Mouse (Mus musculus) G1E (cell line): ENCODE data around the gene Gm26620. TPM values are rescaled to one million over a fixed set of nuclear protein-coding genes. Genes with fewer than 3 reads are reported as not detected.

Experiments used
- ATAC-seq: 2 replicates; pipeline ENCODE4 v1.8.0; 2016; ENCODE audit warnings: mild to moderate bottlenecking; ENCODE audit not compliant: insufficient number of reproducible peaks, poor library complexity, low FRiP score, severe bottlenecking; ENCODE audit errors: extremely low read depth
- DNase-seq: peaks from one replicate; pipeline ENCODE4 v3.0.0; 2012; ENCODE audit warnings: low spot score
- H3K27me3 ChIP-seq: 2 replicates; pipeline ENCODE4 v1.6.1; 2012; ENCODE audit warnings: mild to moderate bottlenecking, low read length, inconsistent platforms; ENCODE audit not compliant: insufficient read depth
- H3K36me3 ChIP-seq: replicated peaks from 2 replicates; pipeline ENCODE3; 2012; ENCODE audit warnings: mild to moderate bottlenecking, inconsistent platforms
- H3K4me1 ChIP-seq: 2 replicates; pipeline ENCODE4 v1.6.1; 2012; ENCODE audit warnings: low read depth, low read length, inconsistent platforms, mixed read lengths; ENCODE audit not compliant: insufficient read depth
- H3K4me3 ChIP-seq: 2 replicates; pipeline ENCODE4 v1.5.1; 2012; ENCODE audit warnings: low read depth, mild to moderate bottlenecking, inconsistent platforms, low read length, moderate library complexity, mixed read lengths
- H3K9me3 ChIP-seq: replicated peaks from 2 replicates; pipeline ENCODE4 v1.6.1; 2012; ENCODE audit warnings: inconsistent platforms
- CTCF ChIP-seq: IDR thresholded peaks from 2 replicates; pipeline ENCODE4 v1.5.1; 2012; ENCODE audit warnings: low read depth, low read length, inconsistent platforms, mixed read lengths
- GATA1 ChIP-seq: IDR thresholded peaks from 2 replicates; pipeline ENCODE4 v1.6.1; 2012; ENCODE audit warnings: borderline replicate concordance, low read length, inconsistent platforms, mixed read lengths
- GATA2 ChIP-seq: IDR thresholded peaks from 2 replicates; pipeline ENCODE4 v1.6.1; 2012; ENCODE audit warnings: low read depth, low read length, inconsistent platforms, borderline replicate concordance
- POLR2AphosphoS5 ChIP-seq: IDR thresholded peaks from 2 replicates; pipeline ENCODE4 v1.6.1; 2012; ENCODE audit warnings: low read depth, low read length, inconsistent platforms; ENCODE audit not compliant: insufficient replicate concordance
- TAL1 ChIP-seq: conservative IDR thresholded peaks from 2 replicates; pipeline ENCODE4 v1.6.1; 2012; ENCODE audit warnings: low read depth, low read length, inconsistent platforms, mixed read lengths
- polyA plus RNA-seq: library from polyadenylated mRNA; stranded (reverse); fragments of >175 nt; gene quantifications from 2 replicates; pipeline ENCODE4 v1.2.3, GENCODE M21; 2012
- total RNA-seq, 2 experiments: library from RNA; stranded (forward) in 1 of 2; stranded (reverse) in 1 of 2; fragments of 200-1000 nt in 1 of 2; fragments of >200 nt in 1 of 2; fragmentation: Nextera tagmentation in 1 of 2; gene quantifications; 2 replicates each; pipeline ENCODE4 v1.2.3; 2014 to 2017

Gm26620 gene
- total and polyA plus RNA-seq, 3 experiments = 0.76 to 1.1 (median 0.90) TPM

DNA sequence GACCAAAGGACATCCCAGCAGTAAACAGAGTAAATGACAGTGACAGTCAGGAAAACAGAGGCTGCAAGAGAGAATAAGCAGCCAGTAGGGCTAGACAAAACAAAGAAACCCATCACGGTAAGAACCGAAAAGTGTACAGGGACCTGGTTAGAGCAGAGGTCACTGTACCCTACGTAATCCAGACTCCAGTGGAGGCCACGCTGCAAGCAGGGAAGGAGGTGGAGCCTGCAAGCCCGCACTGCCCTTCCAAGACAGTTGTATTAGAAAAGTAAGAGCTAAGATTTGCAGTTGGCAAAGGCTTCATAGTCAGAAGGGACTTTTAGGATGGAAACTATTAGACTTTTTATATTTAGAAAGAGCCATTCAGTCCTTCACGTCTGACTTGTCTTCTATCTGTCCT lies 42.1 kb downstream of the Gm26620 start:
- TF ChIP-seq TAL1 = no peak
- TF ChIP-seq GATA2 = no peak
- TF ChIP-seq CTCF = no peak
- TF ChIP-seq GATA1 = no peak
- TF ChIP-seq POLR2AphosphoS5 = no peak
- DNase-seq = no peak
- H3K4me1 ChIP-seq = peaks cover 23% of the 10 kb centered on the region
- H3K9me3 ChIP-seq = no peaks in the 10 kb centered on the region
- H3K27me3 ChIP-seq = peaks cover 7% of the 10 kb centered on the region; the same call in 1 of the 2 replicates
- H3K4me3 ChIP-seq = no peak overlapping the region
- no peak for ATAC-seq
- no peaks in the 10 kb centered on the region for H3K36me3 ChIP-seq

- ATAC-seq = no peak
- no peak within 1 kb of the TSS for H3K4me3 ChIP-seq
- DNase-seq = no peak
These were observed 42.5 kb downstream of the Gm26620 start, which contains the start of gene Fcrla for GRCm38 (mm10) chr1:170927378-170927777. Gene Fcrla (minus strand): TSS chr1:170927583.

DNA sequence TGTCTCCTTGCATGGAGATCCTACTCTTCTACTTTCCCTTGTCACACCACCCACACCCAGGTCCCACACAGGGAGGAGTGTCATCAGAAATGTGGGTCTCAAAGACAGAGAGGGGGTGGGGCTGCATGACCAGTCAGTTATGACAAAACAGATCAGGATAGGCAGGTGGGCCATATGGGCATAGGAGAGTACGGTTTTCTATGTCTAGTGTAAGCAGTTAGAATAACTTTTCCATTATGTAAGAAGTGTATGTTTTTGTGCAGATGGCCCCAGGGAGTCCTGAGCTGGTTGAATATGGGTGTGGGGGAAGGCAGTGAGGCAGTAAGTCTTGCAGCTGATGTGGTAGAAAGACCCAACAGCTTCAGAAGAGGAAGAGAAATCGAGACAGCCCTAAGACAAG lies 43.6 kb downstream of the Gm26620 start:
- DNase-seq = no peak
- H3K36me3 ChIP-seq = no peaks in the 10 kb centered on the region
- TF ChIP-seq TAL1 = no peak
- TF ChIP-seq CTCF = no peak
- TF ChIP-seq GATA2 = no peak
- no peak for TF ChIP-seq GATA1
- TF ChIP-seq POLR2AphosphoS5 = no peak

More at GRCm38 (mm10) chr1:170927378-170927777, 42.5 kb downstream of the Gm26620 start, which contains the start of gene Fcrla:
- Histone ChIP-seq H3K4me1 (peaks cover 27% of the 10 kb centered on the region), H3K36me3 (no peaks in the 10 kb centered on the region), H3K27me3 (peaks cover 2% of the 10 kb centered on the region; the same call in 1 of the 2 replicates), H3K9me3 (no peaks in the 10 kb centered on the region)
- no peak for TF ChIP-seq CTCF
- no peak for TF ChIP-seq POLR2AphosphoS5
- TF ChIP-seq GATA1 = no peak
- TF ChIP-seq TAL1 = no peak
- TF ChIP-seq GATA2 = no peak

DNA sequence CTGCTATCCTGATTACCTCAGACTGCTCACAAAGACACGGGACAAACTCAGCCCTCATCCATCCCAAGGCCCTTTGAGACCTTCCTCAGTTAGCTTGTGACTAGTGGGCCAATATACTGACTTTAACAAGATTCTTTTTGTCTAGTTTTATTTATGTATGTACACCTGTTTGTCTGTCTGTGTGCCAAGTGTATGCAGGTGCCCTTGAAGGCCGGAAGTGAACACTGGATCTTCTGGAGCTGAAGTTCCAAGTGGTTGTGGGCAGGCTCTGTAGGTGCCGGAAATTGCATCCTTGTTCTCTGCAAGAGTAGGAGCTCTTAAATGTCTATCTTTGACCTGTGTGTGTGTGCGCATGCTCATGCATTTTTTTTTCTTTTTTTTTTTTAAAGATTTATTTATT lies 44.4 kb downstream of the Gm26620 start:
- ATAC-seq = no peak
- 0 out of 2 replicates have a peak, but pooled peaks cover 2% of the 10 kb centered on the region for H3K27me3 ChIP-seq
- TF ChIP-seq CTCF = no peak
- no peak for TF ChIP-seq TAL1
- TF ChIP-seq GATA2 = no peak
- TF ChIP-seq GATA1 = no peak
- no peak for TF ChIP-seq POLR2AphosphoS5
- H3K4me3 ChIP-seq = no peak overlapping the region
- H3K9me3 ChIP-seq = no peaks in the 10 kb centered on the region
- no peaks in the 10 kb centered on the region for H3K36me3 ChIP-seq
- peaks cover 26% of the 10 kb centered on the region for H3K4me1 ChIP-seq
- DNase-seq = no peak

More for the DNA sequence above, 43.6 kb downstream of the Gm26620 start:
- H3K27me3 ChIP-seq = 0 out of 2 replicates have a peak, but pooled peaks cover 2% of the 10 kb centered on the region
- H3K9me3 ChIP-seq = no peaks in the 10 kb centered on the region
- H3K4me1 ChIP-seq = peaks cover 26% of the 10 kb centered on the region
- no peak overlapping the region for H3K4me3 ChIP-seq
- no peak for ATAC-seq

- ATAC-seq (no peak), DNase-seq (no peak)
- TF ChIP-seq TAL1 (no peak), POLR2AphosphoS5 (no peak), GATA2 (no peak), GATA1 (no peak), CTCF (no peak)
- H3K9me3 ChIP-seq = no peaks in the 10 kb centered on the region; the same call in 1 of the 2 replicates
- no peak overlapping the region for H3K4me3 ChIP-seq
- 0 out of 2 replicates have a peak, but pooled peaks cover 2% of the 10 kb centered on the region for H3K27me3 ChIP-seq
- H3K36me3 ChIP-seq = no peaks in the 10 kb centered on the region
- H3K4me1 ChIP-seq = peaks cover 38% of the 10 kb centered on the region
These were observed 47.2 kb downstream of the Gm26620 start for GRCm38 (mm10) chr1:170932043-170932442.

DNA sequence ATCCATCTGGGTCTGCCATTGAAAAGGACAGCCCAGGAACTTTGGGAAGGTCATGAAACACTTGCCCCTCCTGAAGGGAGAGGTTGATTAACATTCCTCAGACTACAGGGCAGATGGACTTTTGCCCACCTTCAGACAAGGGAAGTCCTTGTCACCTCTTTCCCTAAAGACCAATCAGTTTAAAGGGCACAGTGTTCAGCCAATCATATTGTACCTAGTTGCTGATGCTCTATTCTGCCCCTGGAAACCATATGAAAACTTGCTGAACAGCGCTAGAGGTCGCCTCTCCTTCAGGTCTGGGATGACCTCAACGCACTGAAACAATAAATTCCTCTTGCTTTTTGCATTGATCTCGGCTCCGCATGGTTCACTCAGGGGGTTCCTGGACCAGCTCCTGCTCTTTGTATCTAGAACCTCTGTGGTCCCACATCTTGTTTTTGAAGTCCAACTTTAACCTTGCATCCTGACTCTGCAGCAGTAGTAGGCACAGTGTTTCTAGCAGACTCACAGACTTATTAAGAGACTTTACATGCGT lies 48.6 kb downstream of the Gm26620 start:
- no peak overlapping the region for H3K4me3 ChIP-seq
- H3K36me3 ChIP-seq = no peaks in the 10 kb centered on the region
- peaks cover 37% of the 10 kb centered on the region for H3K4me1 ChIP-seq
- DNase-seq (no peak), ATAC-seq (no peak)
- H3K27me3 ChIP-seq = 0 out of 2 replicates have a peak, but pooled peaks cover 2% of the 10 kb centered on the region
- H3K9me3 ChIP-seq = no peaks in the 10 kb centered on the region; the same call in 1 of the 2 replicates
- TF ChIP-seq GATA2 = no peak
- TF ChIP-seq GATA1 = no peak
- TF ChIP-seq POLR2AphosphoS5 = no peak
- TF ChIP-seq TAL1 = no peak
- no peak for TF ChIP-seq CTCF
